Mouse (Mus musculus) lung, embryonic 16.5 days (tissue): Measurements from ENCODE around the gene Col23a1. TPM values are rescaled to one million over a fixed set of nuclear protein-coding genes. Genes with fewer than 3 reads are reported as not detected.

Experiments
- ATAC-seq: fragments of 200-750 bp; cut with Nextera tagmentation; 2 replicates; pipeline ENCODE4 v1.8.0; 2017; ENCODE audit warnings: low read depth, mild to moderate bottlenecking, moderate library complexity
- H3K27ac ChIP-seq: fragments of 300-500 bp; sonication (generic); 2 replicates; pipeline ENCODE4 v1.5.1; 2014; ENCODE audit warnings: mild to moderate bottlenecking, control low read depth, low read length
- H3K27me3 ChIP-seq: fragments of 300-500 bp; sonication (generic); 2 replicates; pipeline ENCODE4 v1.6.1; 2014; ENCODE audit warnings: low read depth, low read length, mixed read lengths; ENCODE audit not compliant: control insufficient read depth, insufficient read depth
- H3K36me3 ChIP-seq: fragments of 300-500 bp; sonication (generic); 2 replicates; pipeline ENCODE4 v1.6.1; 2014; ENCODE audit warnings: low read length; ENCODE audit not compliant: control insufficient read depth, insufficient read depth
- H3K4me1 ChIP-seq: fragments of 300-500 bp; sonication (generic); replicated peaks from 2 replicates; pipeline ENCODE4 v1.6.1; 2014; ENCODE audit warnings: low read length, mixed read lengths; ENCODE audit not compliant: control insufficient read depth, insufficient read depth
- H3K4me2 ChIP-seq: fragments of 300-500 bp; sonication (generic); 2 replicates; pipeline ENCODE4 v1.6.1; 2014; ENCODE audit warnings: low read depth, low read length, control low read depth
- H3K4me3 ChIP-seq: fragments of 300-500 bp; sonication (generic); 2 replicates; pipeline ENCODE4 v1.5.1; 2014; ENCODE audit warnings: mild to moderate bottlenecking, low read length, control low read depth
- H3K9ac ChIP-seq: fragments of 300-500 bp; sonication (generic); 2 replicates; pipeline ENCODE4 v1.6.1; 2014; ENCODE audit warnings: low read length, control low read depth
- H3K9me3 ChIP-seq: fragments of 300-500 bp; sonication (generic); 2 replicates; pipeline ENCODE4 v1.6.1; 2016; ENCODE audit warnings: low read length; ENCODE audit not compliant: control insufficient read depth
- WGBS: fragments of 180-500 bp; shearing (Covaris S2); extraction: QIAGEN DNeasy Blood & Tissue Kit; methylation state at CpG from one replicate; pipeline ENCODE4 v1.1.7; 2014; 5-methylcytosine and 5-hydroxymethylcytosine counted together
- polyA plus RNA-seq: library from polyadenylated mRNA; unstranded; fragments of >200 nt; fragmentation: Nextera tagmentation; extraction: Ambion mirVana; gene quantifications from 2 replicates; pipeline ENCODE4 v1.2.1, GENCODE M21; 2015

Gene Col23a1
- polyA plus RNA-seq, 1 experiment from 2014 or later, result 9.7 TPM

GRCm38 (mm10) chr11:51593368-51593767, 303.6 kb downstream of the Col23a1 start:
- no peaks in the 10 kb centered on the region for H3K4me1 ChIP-seq
- H3K4me3 ChIP-seq, result no peak overlapping the region
- no peak overlapping the region for H3K4me2 ChIP-seq
- H3K27ac ChIP-seq, result no peak overlapping the region
- WGBS, result 98% methylated on average over 4 of the region's 4 CpGs
- no peaks in the 10 kb centered on the region for H3K27me3 ChIP-seq
- H3K9ac ChIP-seq, result no peak overlapping the region
- no peak for ATAC-seq
- no peaks in the 10 kb centered on the region for H3K9me3 ChIP-seq
- H3K36me3 ChIP-seq, result peaks cover 74% of the 10 kb centered on the region

DNA sequence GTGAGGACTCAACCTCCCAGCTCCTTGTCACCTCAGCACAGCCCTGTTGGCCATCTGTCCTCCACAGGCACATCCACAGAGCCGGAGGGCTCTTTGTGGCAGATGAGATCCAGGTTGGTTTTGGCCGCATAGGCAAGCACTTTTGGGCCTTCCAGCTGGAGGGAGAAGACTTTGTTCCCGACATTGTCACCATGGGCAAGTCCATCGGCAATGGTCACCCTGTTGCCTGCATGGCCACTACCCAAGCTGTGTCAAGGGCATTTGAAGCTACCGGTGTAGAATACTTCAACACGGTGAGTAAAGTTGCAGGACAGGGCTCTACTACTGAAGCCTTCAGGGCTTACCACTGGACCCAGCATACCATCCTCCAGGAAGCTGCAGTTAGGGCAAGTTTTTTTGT, 304.1 kb downstream of the Col23a1 start:
- Histone ChIP-seq H3K4me1 (no peaks in the 10 kb centered on the region), H3K4me2 (no peak overlapping the region), H3K36me3 (peaks cover 77% of the 10 kb centered on the region), H3K27ac (no peak overlapping the region), H3K4me3 (no peak overlapping the region), H3K9ac (no peak overlapping the region), H3K9me3 (no peaks in the 10 kb centered on the region), H3K27me3 (no peaks in the 10 kb centered on the region)
- 88% methylated on average over 6 of the region's 6 CpGs for WGBS
- no peak for ATAC-seq

- Histone ChIP-seq H3K9ac (no peak overlapping the region), H3K4me1 (no peaks in the 10 kb centered on the region), H3K4me3 (no peak overlapping the region), H3K9me3 (no peaks in the 10 kb centered on the region), H3K4me2 (no peak overlapping the region), H3K36me3 (peaks cover 74% of the 10 kb centered on the region), H3K27me3 (no peaks in the 10 kb centered on the region), H3K27ac (no peak overlapping the region)
- WGBS, result 56% methylated on average over 3 of the region's 3 CpGs
- ATAC-seq, result no peak
Observed at GRCm38 (mm10) chr11:51594715-51595350, 305.1 kb downstream of the Col23a1 start.

GRCm38 (mm10) chr11:51595459-51596083, 305.9 kb downstream of the Col23a1 start:
- ATAC-seq, result no peak
- 94% methylated on average over 1 of the region's 1 CpGs for WGBS
- no peak overlapping the region for H3K9ac ChIP-seq
- H3K9me3 ChIP-seq, result no peaks in the 10 kb centered on the region
- H3K4me2 ChIP-seq, result no peak overlapping the region
- H3K36me3 ChIP-seq, result peaks cover 77% of the 10 kb centered on the region
- no peak overlapping the region for H3K27ac ChIP-seq
- no peaks in the 10 kb centered on the region for H3K27me3 ChIP-seq
- H3K4me1 ChIP-seq, result no peaks in the 10 kb centered on the region
- no peak overlapping the region for H3K4me3 ChIP-seq

- Histone ChIP-seq H3K9me3 (no peaks in the 10 kb centered on the region), H3K36me3 (peaks cover 83% of the 10 kb centered on the region), H3K9ac (no peak overlapping the region), H3K4me2 (no peak overlapping the region), H3K4me1 (no peaks in the 10 kb centered on the region; the same call in 1 of the 2 replicates), H3K27ac (no peak overlapping the region), H3K27me3 (no peaks in the 10 kb centered on the region), H3K4me3 (no peak overlapping the region)
- 68% methylated on average over 2 of the region's 2 CpGs for WGBS
- no peak for ATAC-seq
Observed at GRCm38 (mm10) chr11:51597553-51597952, 307.8 kb downstream of the Col23a1 start.

DNA sequence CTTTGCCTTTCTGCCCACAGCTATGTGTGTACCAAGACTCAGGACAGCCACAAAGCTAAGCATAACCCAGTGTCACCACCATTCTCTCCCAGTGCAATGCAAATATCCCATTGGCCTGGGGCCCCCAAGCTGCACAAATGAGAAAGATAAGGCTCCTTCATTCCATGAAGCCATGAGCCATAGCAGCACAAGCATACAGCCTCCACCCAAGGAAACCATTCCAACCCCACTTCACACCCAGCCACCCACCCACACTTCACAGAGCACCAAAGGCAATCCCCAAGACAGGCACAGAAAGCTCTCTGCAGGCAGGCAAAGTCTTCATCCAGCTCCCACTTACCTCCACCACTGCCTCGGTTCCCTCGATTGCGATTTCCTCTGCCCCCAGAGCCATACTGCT, 312.5 kb downstream of the Col23a1 start:
- Histone ChIP-seq H3K4me1 (peaks cover 19% of the 10 kb centered on the region), H3K27ac (no peak overlapping the region), H3K27me3 (no peaks in the 10 kb centered on the region), H3K9ac (peak overlapping the region; percentile 6; the same call in 1 of the 2 replicates), H3K36me3 (peaks cover 73% of the 10 kb centered on the region), H3K4me2 (no peak overlapping the region), H3K9me3 (no peaks in the 10 kb centered on the region), H3K4me3 (no peak overlapping the region)
- WGBS, result 81% methylated on average over 3 of the region's 3 CpGs
- ATAC-seq, result no peak

- WGBS, result under 1% methylated on average over 64 of the region's 81 CpGs
- peak; percentile 87 for ATAC-seq
- H3K4me3 ChIP-seq, result peak overlapping the region; percentile 76
Observed at GRCm38 (mm10) chr11:51605602-51606446, 316.1 kb downstream of the Col23a1 start.

DNA sequence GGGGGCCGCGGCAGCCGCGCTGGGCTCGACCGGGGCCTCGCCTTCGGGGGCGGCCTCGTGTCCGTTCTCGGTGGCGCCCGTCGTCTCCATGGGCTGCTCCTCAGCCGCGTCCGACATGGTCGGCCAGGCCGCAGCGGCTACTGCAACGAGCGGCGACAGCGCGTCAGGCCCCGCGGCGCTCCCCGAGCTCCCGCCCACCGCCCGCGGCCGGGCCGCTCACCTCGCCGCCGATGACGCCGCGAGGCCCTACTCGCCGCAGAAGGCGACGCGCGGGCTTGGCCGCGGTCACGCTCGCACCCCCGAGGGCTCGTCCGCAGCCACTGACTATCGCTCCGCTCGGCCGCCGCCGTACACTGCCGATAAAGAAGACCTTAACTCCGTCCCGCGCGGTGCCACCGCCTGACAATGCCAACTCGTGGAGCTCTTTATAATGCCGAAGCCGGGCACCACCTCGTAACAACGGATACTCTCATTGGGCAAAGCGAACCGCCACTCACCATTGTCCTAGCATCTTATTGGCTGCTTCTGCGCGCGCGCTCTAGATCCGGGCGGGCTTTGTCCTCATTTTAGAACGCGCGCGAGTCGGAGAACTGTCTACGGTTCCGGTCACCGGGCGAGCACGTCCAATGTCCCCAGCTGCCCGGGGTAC, 316.9 kb downstream of the Col23a1 start, which contains the start of gene Hnrnpab:
Hnrnpab (minus strand) TSS at position 401 of the 649 bp plus-strand sequence.
- peak; percentile 95 for ATAC-seq
- Histone ChIP-seq H3K9me3 (no peaks in the 10 kb centered on the region), H3K4me1 (peaks cover 24% of the 10 kb centered on the region), H3K36me3 (peaks cover 36% of the 10 kb centered on the region), H3K4me2 (peak within 1 kb of the TSS; percentile 84), H3K27me3 (no peaks in the 10 kb centered on the region), H3K27ac (peak within 1 kb of the TSS; percentile 97), H3K4me3 (peak within 1 kb of the TSS; percentile 76), H3K9ac (peak within 1 kb of the TSS; percentile 93)
- WGBS, result under 1% methylated on average over 71 of the region's 91 CpGs

More at GRCm38 (mm10) chr11:51605602-51606446, 316.1 kb downstream of the Col23a1 start:
- H3K27ac ChIP-seq, result peak overlapping the region; percentile 97
- H3K36me3 ChIP-seq, result peaks cover 43% of the 10 kb centered on the region
- H3K9me3 ChIP-seq, result no peaks in the 10 kb centered on the region
- no peaks in the 10 kb centered on the region for H3K27me3 ChIP-seq
- H3K4me1 ChIP-seq, result peaks cover 24% of the 10 kb centered on the region
- H3K4me2 ChIP-seq, result peak overlapping the region; percentile 84
- H3K9ac ChIP-seq, result peak overlapping the region; percentile 90
